Mouse (Mus musculus) c-Kit-positive CD71-positive TER-119-positive erythroid progenitor cells, embryonic 14.5 days (primary cell): Measurements from ENCODE around the gene Hint3.
"Not testable (repeated sequence)": the region's sequence is repeated elsewhere in the genome, so short reads cannot be mapped to it uniquely, and the experiment has no call there.

Experiments used
- DNase-seq: peaks from one replicate; pipeline ENCODE4 v3.0.0-alpha.2; 2013; ENCODE audit warnings: low spot score

Gene Hint3

GRCm38 (mm10) chr10:30629513-30629912, at the start of gene Hint3:
Hint3 (minus strand) TSS chr10:30629632.
- DNase-seq = no peak

GRCm38 (mm10) chr10:30678051-30678450, 48.6 kb upstream of the Hint3 start:
- DNase-seq = no peak

- DNase-seq = no peak
Observed at GRCm38 (mm10) chr10:30674825-30675224, 45.4 kb upstream of the Hint3 start.

- DNase-seq = no peak
Observed at GRCm38 (mm10) chr10:30666580-30666979, 37.1 kb upstream of the Hint3 start.

GRCm38 (mm10) chr10:30660564-30661328, 31.3 kb upstream of the Hint3 start:
- DNase-seq = peak; percentile 11

- DNase-seq = no peak
Observed at GRCm38 (mm10) chr10:30655655-30656054, 26.2 kb upstream of the Hint3 start.

GRCm38 (mm10) chr10:30647681-30648080, 18.2 kb upstream of the Hint3 start:
- no peak for DNase-seq

- DNase-seq = no peak
Observed at GRCm38 (mm10) chr10:30638216-30638615, 8.8 kb upstream of the Hint3 start.

GRCm38 (mm10) chr10:30636474-30637154, 7.2 kb upstream of the Hint3 start:
- DNase-seq = not testable (repeated sequence)

- peak; percentile 44 for DNase-seq
Observed at GRCm38 (mm10) chr10:30632718-30633117, 3.3 kb upstream of the Hint3 start.

GRCm38 (mm10) chr10:30629977-30630376, 545 bp upstream of the Hint3 start:
- no peak for DNase-seq

- not testable (repeated sequence) for DNase-seq
Observed at GRCm38 (mm10) chr10:30628444-30628843, 988 bp downstream of the Hint3 start.

- no peak for DNase-seq
Observed at GRCm38 (mm10) chr10:30627548-30627947, 1.9 kb downstream of the Hint3 start.

- DNase-seq = no peak
Observed at GRCm38 (mm10) chr10:30624161-30625019, 5.0 kb downstream of the Hint3 start.

- no peak for DNase-seq
Observed at GRCm38 (mm10) chr10:30622928-30623327, 6.5 kb downstream of the Hint3 start.

GRCm38 (mm10) chr10:30618918-30619210, 10.6 kb downstream of the Hint3 start:
- DNase-seq = no peak

- peak; percentile 98 for DNase-seq
Observed at GRCm38 (mm10) chr10:30618091-30618917, 11.1 kb downstream of the Hint3 start.

GRCm38 (mm10) chr10:30613039-30613438, 16.4 kb downstream of the Hint3 start:
- no peak for DNase-seq

GRCm38 (mm10) chr10:30609614-30610013, 19.8 kb downstream of the Hint3 start:
- peak; percentile 52 for DNase-seq

GRCm38 (mm10) chr10:30608109-30608508, 21.3 kb downstream of the Hint3 start:
- DNase-seq = no peak

- peak; percentile 85 for DNase-seq
Observed at GRCm38 (mm10) chr10:30600542-30600966, 28.9 kb downstream of the Hint3 start, which contains the start of gene Trmt11. Trmt11 (minus strand) TSS chr10:30600749.

- DNase-seq = no peak
Observed at GRCm38 (mm10) chr10:30600094-30600534, 29.3 kb downstream of the Hint3 start.
